Mouse (Mus musculus): ENCODE results near the gene Cnn2.
"Not testable (repeated sequence)": the region's sequence is repeated elsewhere in the genome, so short reads cannot be mapped to it uniquely, and the experiment has no call there.

- TF ChIP-seq POLR2A (IDR thresholded peaks at IDR 0.05; ENCODE audit: low read depth, low read length); CTCF (IDR thresholded peaks at IDR 0.05; ENCODE audit: extremely low read depth, insufficient read length, insufficient replicate concordance, low read depth, low read length): not testable (repeated sequence)
These were observed 29.0 kb upstream of the Cnn2 start for GRCm38 (mm10) chr10:79959412-79959811.
